Mouse (Mus musculus) MEL (cell line): Measurements from ENCODE around the gene Usp26. TPM values are rescaled to one million over a fixed set of nuclear protein-coding genes. Genes with fewer than 3 reads are reported as not detected.

Experiments used
- DNase-seq: peaks from one replicate; pipeline ENCODE4 v3.0.0; 2011; ENCODE audit warnings: low read depth, low spot score
- H3K27ac ChIP-seq: 2 replicates; pipeline ENCODE4 v1.5.1; 2012; ENCODE audit warnings: low read depth, mild to moderate bottlenecking, control low read depth, low read length, moderate library complexity; ENCODE audit not compliant: control insufficient read depth
- H3K27me3 ChIP-seq, 2 experiments: fragments of 150-350 bp in 1 of 2; sonication (generic) in 1 of 2; 2 replicates each; pipeline ENCODE4 v1.6.1; 2012; ENCODE audit warnings: low read length in 2 of 2, mild to moderate bottlenecking in 2 of 2, improper control_type of control experiment in 1 of 2, moderate library complexity in 1 of 2; ENCODE audit not compliant: insufficient read depth in 2 of 2, control insufficient read depth in 1 of 2
- H3K36me3 ChIP-seq, 2 experiments: 2 replicates each; pipeline ENCODE4 v1.6.1; 2012 to 2014; ENCODE audit warnings: low read length in 2 of 2, improper control_type of control experiment in 1 of 2, inconsistent platforms in 1 of 2, mild to moderate bottlenecking in 1 of 2; ENCODE audit not compliant: insufficient read depth in 2 of 2, control insufficient read depth in 1 of 2
- H3K4me1 ChIP-seq, 2 experiments: fragments of 150-350 bp in 1 of 2; sonication (generic) in 1 of 2; 2 replicates each; pipeline ENCODE4 v1.6.1; 2012; ENCODE audit warnings: low read length in 2 of 2, improper control_type of control experiment in 1 of 2, mild to moderate bottlenecking in 1 of 2; ENCODE audit not compliant: insufficient read depth in 2 of 2, control insufficient read depth in 1 of 2
- H3K4me3 ChIP-seq, 2 experiments: fragments of 150-350 bp in 1 of 2; sonication (generic) in 1 of 2; 2 replicates each; pipeline ENCODE4 v1.5.1; 2012; ENCODE audit warnings: low read depth in 2 of 2, low read length in 2 of 2, mild to moderate bottlenecking in 2 of 2, moderate library complexity in 2 of 2, control low read depth in 1 of 2, improper control_type of control experiment in 1 of 2; ENCODE audit not compliant: control insufficient read depth in 1 of 2, insufficient read depth in 1 of 2
- H3K79me2 ChIP-seq: 2 replicates; pipeline ENCODE4 v1.6.1; 2012; ENCODE audit warnings: mild to moderate bottlenecking, low read length, moderate library complexity; ENCODE audit not compliant: control insufficient read depth, poor library complexity, insufficient read depth
- H3K9ac ChIP-seq: 2 replicates; pipeline ENCODE4 v1.6.1; 2012; ENCODE audit warnings: low read depth, mild to moderate bottlenecking, control low read depth, low read length, moderate library complexity; ENCODE audit not compliant: control insufficient read depth, poor library complexity, severe bottlenecking
- H3K9me3 ChIP-seq: fragments of 150-350 bp; sonication (generic); replicated peaks from 2 replicates; pipeline ENCODE4 v1.6.1; 2012; ENCODE audit warnings: mild to moderate bottlenecking, low read length, improper control_type of control experiment, moderate library complexity; ENCODE audit not compliant: insufficient read depth
- BHLHE40 ChIP-seq: IDR thresholded peaks from 2 replicates; pipeline ENCODE4 v1.6.1; 2012; ENCODE audit warnings: low read depth, mild to moderate bottlenecking, inconsistent platforms, low read length, improper control_type of control experiment, borderline replicate concordance
- CHD2 ChIP-seq: IDR thresholded peaks from 2 replicates; pipeline ENCODE4 v1.6.1; 2011; ENCODE audit warnings: low read length, improper control_type of control experiment
- CTCF ChIP-seq, 3 experiments: IDR thresholded peaks in 2 of 3; conservative IDR thresholded peaks in 1 of 3; 2 replicates each; pipeline ENCODE4 v1.5.1; 2011 to 2012; ENCODE audit warnings: low read length in 3 of 3, low read depth in 2 of 3, mild to moderate bottlenecking in 2 of 3, improper control_type of control experiment in 1 of 3, inconsistent platforms in 1 of 3, mixed read lengths in 1 of 3, moderate library complexity in 1 of 3; ENCODE audit not compliant: control insufficient read depth in 1 of 3, insufficient read depth in 1 of 3, poor library complexity in 1 of 3, severe bottlenecking in 1 of 3
- EP300 ChIP-seq, 2 experiments: IDR thresholded peaks; 2 replicates each; pipeline ENCODE4 v1.6.1; 2011; ENCODE audit warnings: improper control_type of control experiment in 2 of 2, low read length in 2 of 2, low read depth in 1 of 2, mild to moderate bottlenecking in 1 of 2
- GABPA ChIP-seq: IDR thresholded peaks from 2 replicates; pipeline ENCODE4 v1.6.1; 2012; ENCODE audit warnings: low read depth, mild to moderate bottlenecking, inconsistent platforms, low read length, improper control_type of control experiment, moderate library complexity
- GATA1 ChIP-seq: IDR thresholded peaks from 2 replicates; pipeline ENCODE4 v1.6.1; 2011; ENCODE audit warnings: low read depth, low read length, improper control_type of control experiment
- HCFC1 ChIP-seq: IDR thresholded peaks from 2 replicates; pipeline ENCODE4 v1.6.1; 2012; ENCODE audit warnings: low read depth, mild to moderate bottlenecking, inconsistent platforms, low read length, improper control_type of control experiment, moderate library complexity
- KAT2A ChIP-seq: conservative IDR thresholded peaks from 2 replicates; pipeline ENCODE4 v1.6.1; 2012; ENCODE audit warnings: low read depth, low read length, improper control_type of control experiment, inconsistent platforms
- MAX ChIP-seq: IDR thresholded peaks from 2 replicates; pipeline ENCODE4 v1.6.1; 2011; ENCODE audit warnings: low read length, improper control_type of control experiment
- MAZ ChIP-seq: IDR thresholded peaks from 2 replicates; pipeline ENCODE4 v1.6.1; 2012; ENCODE audit warnings: low read depth, mild to moderate bottlenecking, inconsistent platforms, low read length, improper control_type of control experiment
- MXI1 ChIP-seq: IDR thresholded peaks from 2 replicates; pipeline ENCODE4 v1.6.1; 2011; ENCODE audit warnings: mild to moderate bottlenecking, low read depth, low read length, improper control_type of control experiment
- MYB ChIP-seq: IDR thresholded peaks from 2 replicates; pipeline ENCODE4 v1.6.1; 2011; ENCODE audit warnings: mild to moderate bottlenecking, low read depth, low read length, improper control_type of control experiment
- MYC ChIP-seq: IDR thresholded peaks from 2 replicates; pipeline ENCODE4 v1.6.1; 2011; ENCODE audit warnings: low read depth, mild to moderate bottlenecking, low read length, improper control_type of control experiment, moderate library complexity
- NRF1 ChIP-seq: IDR thresholded peaks from 2 replicates; pipeline ENCODE4 v1.6.1; 2014; ENCODE audit warnings: low read depth, mild to moderate bottlenecking, inconsistent platforms, low read length, improper control_type of control experiment, moderate library complexity; ENCODE audit not compliant: poor library complexity, insufficient read depth, severe bottlenecking
- POLR2A ChIP-seq, 2 experiments: IDR thresholded peaks; 2 replicates each; pipeline ENCODE4 v1.6.1; 2011 to 2012; ENCODE audit warnings: low read length in 2 of 2, mild to moderate bottlenecking in 2 of 2, control low read depth in 1 of 2, improper control_type of control experiment in 1 of 2, low read depth in 1 of 2, moderate library complexity in 1 of 2; ENCODE audit not compliant: control insufficient read depth in 1 of 2, insufficient read depth in 1 of 2, poor library complexity in 1 of 2
- RAD21 ChIP-seq: IDR thresholded peaks from 2 replicates; pipeline ENCODE4 v1.6.1; 2011; ENCODE audit warnings: mild to moderate bottlenecking, low read depth, low read length, improper control_type of control experiment
- SIN3A ChIP-seq: IDR thresholded peaks from 2 replicates; pipeline ENCODE4 v1.6.1; 2012; ENCODE audit warnings: low read length, improper control_type of control experiment, inconsistent platforms
- TAL1 ChIP-seq: IDR thresholded peaks from 2 replicates; pipeline ENCODE4 v1.6.1; 2012; ENCODE audit warnings: mild to moderate bottlenecking, inconsistent platforms, low read length, moderate library complexity, mixed read lengths
- USF1 ChIP-seq: IDR thresholded peaks from 2 replicates; pipeline ENCODE4 v1.6.1; 2014; ENCODE audit warnings: low read depth, mild to moderate bottlenecking, inconsistent platforms, low read length, improper control_type of control experiment, moderate library complexity
- ZKSCAN1 ChIP-seq: IDR thresholded peaks from 2 replicates; pipeline ENCODE4 v1.6.1; 2012; ENCODE audit warnings: low read depth, mild to moderate bottlenecking, inconsistent platforms, low read length, improper control_type of control experiment, moderate library complexity
- ZMIZ1 ChIP-seq: IDR thresholded peaks from 2 replicates; pipeline ENCODE4 v1.6.1; 2012; ENCODE audit warnings: low read depth, mild to moderate bottlenecking, inconsistent platforms, low read length, improper control_type of control experiment, moderate library complexity
- polyA plus RNA-seq, 2 experiments: library from polyadenylated mRNA; stranded (reverse) in 1 of 2; unstranded in 1 of 2; fragments of >175 nt in 1 of 2; fragments of >200 nt in 1 of 2; gene quantifications; 2 replicates each; pipeline versions ENCODE4 v1.2.1 to v1.2.4; 2012; ENCODE audit warnings: low replicate concordance in 2 of 2, low read depth in 1 of 2; ENCODE audit not compliant: insufficient read length in 2 of 2, insufficient read depth in 1 of 2, missing spikeins in 1 of 2
- total RNA-seq: library from RNA; depleted of rRNA; stranded (reverse); fragments of 300-350 nt; gene quantifications from 2 replicates; pipeline ENCODE4 v1.2.3, GENCODE M21; 2012; rRNA removed

The Usp26 gene
- total RNA-seq = not detected in 2 replicates
- polyA plus RNA-seq = not detected

DNA sequence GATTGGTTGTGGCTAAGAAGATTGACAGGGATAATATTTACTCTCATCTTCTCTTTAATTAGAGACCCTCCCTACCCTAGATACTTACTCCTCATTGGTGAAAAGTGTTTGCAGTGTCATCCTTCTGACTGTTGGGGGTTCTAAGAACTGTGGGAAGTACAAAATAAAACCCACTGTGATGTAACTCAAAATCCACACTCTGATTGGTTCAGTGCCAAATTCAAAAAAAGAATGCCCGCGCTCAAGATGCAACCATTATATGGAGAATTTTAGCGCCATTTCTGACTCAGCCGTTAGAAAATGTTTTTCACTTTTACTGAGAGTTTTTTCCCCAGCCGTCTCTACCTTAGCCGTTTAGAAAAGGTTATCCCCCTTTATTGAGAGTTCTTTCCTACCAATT is at the start of gene Usp26:
Gene Usp26, minus strand, starts transcription at position 101 of the 400 bp plus-strand sequence.
- TF ChIP-seq POLR2A (IDR thresholded peaks at IDR 0.05; ENCODE audit: control insufficient read depth in 1 of 2, insufficient read depth in 1 of 2, low read depth in 1 of 2, low read length in 2 of 2, poor library complexity in 1 of 2) (no peak), ZMIZ1 (no peak)
- Histone ChIP-seq H3K79me2 (no peaks in the 10 kb centered on the region), H3K4me1 (no peaks in the 10 kb centered on the region), H3K4me3 (no peak within 1 kb of the TSS), H3K27ac (no peak within 1 kb of the TSS), H3K9ac (no peak within 1 kb of the TSS), H3K36me3 (no peaks in the 10 kb centered on the region), H3K9me3 (no peaks in the 10 kb centered on the region), H3K27me3 (no peaks in the 10 kb centered on the region)
- no peak for DNase-seq

- Histone ChIP-seq H3K4me3 (no peak overlapping the region), H3K27me3 (no peaks in the 10 kb centered on the region), H3K4me1 (no peaks in the 10 kb centered on the region), H3K36me3 (no peaks in the 10 kb centered on the region), H3K9ac (no peak overlapping the region), H3K27ac (no peak overlapping the region), H3K79me2 (no peaks in the 10 kb centered on the region), H3K9me3 (no peaks in the 10 kb centered on the region)
- no peak for DNase-seq
- no peak for TF ChIP-seq MAX
- no peak for TF ChIP-seq BHLHE40
- TF ChIP-seq MYC = no peak
- no peak for TF ChIP-seq USF1
- TF ChIP-seq GATA1 = no peak
- TF ChIP-seq RAD21 = no peak
- no peak for TF ChIP-seq SIN3A
- no peak for TF ChIP-seq TAL1
- no peak for TF ChIP-seq ZKSCAN1
- TF ChIP-seq HCFC1 = no peak
- no peak for TF ChIP-seq CHD2
- no peak for TF ChIP-seq EP300 (IDR thresholded peaks at IDR 0.05; ENCODE audit: low read depth in 1 of 2, low read length in 2 of 2)
- no peak for TF ChIP-seq MYB
- no peak for TF ChIP-seq CTCF (IDR thresholded peaks at IDR 0.05 in 2 of 3, conservative IDR thresholded peaks at IDR 0.05 in 1 of 3; ENCODE audit: control insufficient read depth in 1 of 3, insufficient read depth in 1 of 3, low read depth in 2 of 3, low read length in 3 of 3, poor library complexity in 1 of 3, severe bottlenecking in 1 of 3)
- no peak for TF ChIP-seq NRF1
- no peak for TF ChIP-seq GABPA
- TF ChIP-seq KAT2A = no peak
- TF ChIP-seq MXI1 = no peak
- no peak for TF ChIP-seq POLR2A (IDR thresholded peaks at IDR 0.05; ENCODE audit: control insufficient read depth in 1 of 2, insufficient read depth in 1 of 2, low read depth in 1 of 2, low read length in 2 of 2, poor library complexity in 1 of 2)
- no peak for TF ChIP-seq MAZ
These were observed 13.6 kb upstream of the Usp26 start for GRCm38 (mm10) chrX:51814466-51815247.
